Mouse (Mus musculus) kidney, adult 2 months (tissue): ENCODE measurements around the gene Pgp. TPM values are rescaled to one million over a fixed set of nuclear protein-coding genes. Genes with fewer than 3 reads are reported as not detected.

Experiments used
- DNase-seq: peaks from one replicate; pipeline ENCODE4 v3.0.0; 2021
- H3K27ac ChIP-seq: fragments of 200-500 bp; 2 replicates; pipeline ENCODE4 v1.5.1; 2012; ENCODE audit warnings: low read depth, low read length, control low read depth, inconsistent platforms; ENCODE audit not compliant: insufficient read depth
- H3K27me3 ChIP-seq: fragments of 200-500 bp; replicated peaks from 2 replicates; pipeline ENCODE4 v1.6.1; 2012; ENCODE audit warnings: mild to moderate bottlenecking, moderate library complexity, low read length, inconsistent platforms; ENCODE audit not compliant: control insufficient read depth, insufficient read depth
- H3K36me3 ChIP-seq: fragments of 200-500 bp; 2 replicates; pipeline ENCODE4 v1.6.1; 2012; ENCODE audit warnings: mild to moderate bottlenecking, moderate library complexity, low read length, inconsistent platforms; ENCODE audit not compliant: control insufficient read depth, insufficient read depth
- H3K4me1 ChIP-seq: fragments of 200-500 bp; 2 replicates; pipeline ENCODE4 v1.6.1; 2011; ENCODE audit warnings: low read length; ENCODE audit not compliant: control insufficient read depth, insufficient read depth
- H3K4me3 ChIP-seq: fragments of 200-500 bp; 2 replicates; pipeline ENCODE4 v1.5.1; 2011; ENCODE audit warnings: mild to moderate bottlenecking, low read depth, low read length, control low read depth; ENCODE audit not compliant: insufficient read depth
- CTCF ChIP-seq: fragments of 200-500 bp; conservative IDR thresholded peaks from 2 replicates; pipeline ENCODE4 v1.5.1; 2011; ENCODE audit warnings: low read depth, mild to moderate bottlenecking, control low read depth, low read length, moderate library complexity, mixed read lengths; ENCODE audit not compliant: insufficient read depth, insufficient read length
- POLR2A ChIP-seq: fragments of 200-500 bp; IDR thresholded peaks from one replicate; pipeline ENCODE4 v1.6.1; 2011; ENCODE audit warnings: low read depth, low read length, control low read depth
- WGBS: fragments of 180-500 bp; shearing (Covaris S2); methylation state at CpG from one replicate; pipeline ENCODE4 v1.1.7; 2018; 5-methylcytosine and 5-hydroxymethylcytosine counted together
- polyA plus RNA-seq: library from polyadenylated mRNA; depleted of rRNA; stranded (reverse); fragments of >200 nt; gene quantifications from 2 replicates; pipeline ENCODE4 v1.2.3, GENCODE M21; 2012; rRNA removed

The Pgp gene
- polyA plus RNA-seq, 1 experiment, result 38.7 TPM

- H3K4me1 ChIP-seq, result no peaks in the 10 kb centered on the region
- no peaks in the 10 kb centered on the region for H3K36me3 ChIP-seq
- no peak for DNase-seq
- 80% methylated on average over 12 of the region's 12 CpGs for WGBS
- H3K27me3 ChIP-seq, result no peaks in the 10 kb centered on the region
- no peak overlapping the region for H3K27ac ChIP-seq
- H3K4me3 ChIP-seq, result no peak overlapping the region
- TF ChIP-seq CTCF (no peak), POLR2A (no peak)
Measured at GRCm38 (mm10) chr17:24507806-24508460, 37.7 kb downstream of the Pgp start.

DNA sequence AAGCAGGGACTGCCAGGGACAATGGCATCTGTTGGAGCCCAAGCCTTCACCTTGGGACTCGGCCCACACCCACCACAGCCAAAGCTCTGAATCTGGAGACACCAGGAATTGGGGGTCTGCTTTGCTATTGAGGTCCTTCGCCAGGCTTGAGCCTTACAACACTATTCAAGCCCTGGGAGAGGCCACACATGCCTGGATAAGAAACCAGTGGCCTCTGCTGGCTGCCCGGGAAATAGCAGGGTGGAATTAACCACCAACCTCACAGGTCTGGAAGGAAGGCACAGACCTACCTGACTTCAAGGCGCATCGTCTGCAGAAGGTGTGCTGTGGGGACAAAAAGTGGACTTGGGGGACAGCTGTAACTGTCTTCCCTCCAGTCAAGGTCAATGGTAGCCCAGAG, 43.4 kb downstream of the Pgp start:
- H3K4me3 ChIP-seq, result no peak overlapping the region
- no peaks in the 10 kb centered on the region for H3K4me1 ChIP-seq
- H3K27me3 ChIP-seq, result no peaks in the 10 kb centered on the region
- H3K27ac ChIP-seq, result no peak overlapping the region
- H3K36me3 ChIP-seq, result no peaks in the 10 kb centered on the region
- peak; percentile 75 for DNase-seq
- no peak for TF ChIP-seq POLR2A
- TF ChIP-seq CTCF, result peak; percentile 71
- 47% methylated on average over 5 of the region's 5 CpGs for WGBS

DNA sequence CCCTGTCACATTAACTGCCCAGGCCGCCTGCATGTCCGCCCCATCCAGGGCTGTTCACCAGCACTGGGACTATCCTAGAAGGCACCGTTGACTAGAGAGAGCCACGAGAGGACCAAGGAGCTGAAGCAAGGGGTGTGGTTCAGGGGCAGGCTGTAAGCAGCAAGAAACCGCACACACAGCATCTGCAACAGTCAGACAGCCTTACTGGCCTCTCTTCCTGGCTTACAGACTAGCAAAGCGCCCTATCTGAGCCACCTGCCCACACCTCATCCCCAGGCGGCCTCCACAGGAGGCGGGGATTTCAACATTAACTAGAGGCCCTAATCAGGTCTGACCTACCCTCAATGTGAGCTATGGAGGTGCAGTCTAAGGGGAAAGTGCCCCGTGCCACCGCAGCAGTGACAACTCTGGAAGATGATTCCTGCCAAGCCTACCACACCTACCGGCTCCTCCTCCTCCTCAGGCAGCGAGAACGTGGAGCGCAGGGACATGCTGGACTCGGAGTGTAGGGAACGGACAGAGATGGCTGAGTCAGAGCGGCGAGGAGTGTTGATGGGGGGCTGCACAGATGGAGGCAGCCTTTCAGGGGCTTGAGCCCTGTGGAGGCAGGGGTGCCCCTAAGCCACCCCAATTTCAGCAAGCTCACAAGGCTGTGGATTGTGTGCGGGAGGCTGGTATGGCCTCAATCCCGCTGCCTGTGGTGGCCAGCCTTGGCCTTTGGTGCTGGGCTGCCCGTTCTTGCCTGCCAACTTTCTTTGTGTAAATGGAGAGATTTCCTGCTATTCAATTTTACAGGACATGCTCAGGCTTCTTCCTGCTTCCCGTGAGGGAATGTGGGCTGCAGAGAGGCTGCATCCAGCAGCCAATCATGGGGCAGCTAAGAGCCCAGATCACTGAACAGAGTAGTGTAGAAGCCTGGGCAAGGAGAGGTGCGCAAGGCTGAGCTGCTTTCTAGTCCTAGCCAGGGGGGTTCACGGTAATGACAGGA, 44.4 kb downstream of the Pgp start:
- 76% methylated on average over 24 of the region's 24 CpGs for WGBS
- TF ChIP-seq POLR2A (no peak), CTCF (no peak)

GRCm38 (mm10) chr17:24520450-24520849, 50.3 kb downstream of the Pgp start:
- Histone ChIP-seq H3K27ac (no peak overlapping the region), H3K36me3 (no peaks in the 10 kb centered on the region), H3K27me3 (no peaks in the 10 kb centered on the region), H3K4me1 (no peaks in the 10 kb centered on the region), H3K4me3 (no peak overlapping the region)
- no peak for TF ChIP-seq CTCF
- TF ChIP-seq POLR2A, result no peak
- WGBS, result 80% methylated on average over 4 of the region's 4 CpGs
- no peak for DNase-seq

More for the DNA sequence above, 44.4 kb downstream of the Pgp start:
- H3K36me3 ChIP-seq, result no peaks in the 10 kb centered on the region
- no peaks in the 10 kb centered on the region for H3K4me1 ChIP-seq
- H3K27me3 ChIP-seq, result no peaks in the 10 kb centered on the region
- H3K27ac ChIP-seq, result peak overlapping the region; percentile 36; the same call in 1 of the 2 replicates
- peak; percentile 57 for DNase-seq
- peak overlapping the region; percentile 17; the same call in 1 of the 2 replicates for H3K4me3 ChIP-seq

Other genes starting within 250 kb of the Pgp start
- 4.6 and 5.2 TPM in 2 replicates for gene Tedc2, start 249.5 kb upstream of the Pgp start, polyA plus RNA-seq
- 0.56 and 0.61 TPM in 2 replicates for gene Ccnf, start 218.9 kb upstream of the Pgp start, polyA plus RNA-seq
- gene Abca17, start 119.3 kb upstream of the Pgp start, polyA plus RNA-seq, result 0.16 and 0.31 TPM in 2 replicates
- 214 and 230 TPM in 2 replicates for gene Abca3, start 118.4 kb upstream of the Pgp start, polyA plus RNA-seq
- 73.0 and 76.9 TPM in 2 replicates for gene Rnps1, start 55.8 kb upstream of the Pgp start, polyA plus RNA-seq
- gene Eci1, start 43.8 kb upstream of the Pgp start, polyA plus RNA-seq, result 196 and 222 TPM in 2 replicates
- gene Dnase1l2, start 27.3 kb upstream of the Pgp start, polyA plus RNA-seq, result 7.6 and 8.8 TPM in 2 replicates
- 63.7 and 72.8 TPM in 2 replicates for gene E4f1, start 79 bp upstream of the Pgp start, polyA plus RNA-seq
- 0.56 and 0.96 TPM in 2 replicates for gene Bricd5, start 3.5 kb downstream of the Pgp start, polyA plus RNA-seq
- gene Mlst8, start 8.7 kb downstream of the Pgp start, polyA plus RNA-seq, result 26.1 and 32.1 TPM in 2 replicates
- gene Caskin1, start 18.2 kb downstream of the Pgp start, polyA plus RNA-seq, result 0.52 and 0.80 TPM in 2 replicates
- gene Traf7, start 57.5 kb downstream of the Pgp start, polyA plus RNA-seq, result 108 and 124 TPM in 2 replicates
- gene Rab26, start 63.8 kb downstream of the Pgp start, polyA plus RNA-seq, result 0.56 and 0.58 TPM in 2 replicates
- 34.6 and 42.9 TPM in 2 replicates for gene Pkd1, start 79.4 kb downstream of the Pgp start, polyA plus RNA-seq
- gene Tsc2, start 162.2 kb downstream of the Pgp start, polyA plus RNA-seq, result 152 and 174 TPM in 2 replicates
- 13.6 and 15.8 TPM in 2 replicates for gene Nthl1, start 162.3 kb downstream of the Pgp start, polyA plus RNA-seq
- gene Slc9a3r2, start 179.9 kb downstream of the Pgp start, polyA plus RNA-seq, result 111 and 123 TPM in 2 replicates
- not detected in 2 replicates for gene Npw, start 188.1 kb downstream of the Pgp start, polyA plus RNA-seq
- gene Zfp598, start 199.3 kb downstream of the Pgp start, polyA plus RNA-seq, result 44.3 and 57.6 TPM in 2 replicates
- gene Syngr3, start 219.6 kb downstream of the Pgp start, polyA plus RNA-seq, result 1.5 and 2.2 TPM in 2 replicates
- gene Gfer, start 225.8 kb downstream of the Pgp start, polyA plus RNA-seq, result 29.8 and 34.7 TPM in 2 replicates
- 5.6 and 7.1 TPM in 2 replicates for gene Noxo1, start 225.8 kb downstream of the Pgp start, polyA plus RNA-seq
- gene Tbl3, start 237.3 kb downstream of the Pgp start, polyA plus RNA-seq, result 48.6 and 49.4 TPM in 2 replicates
- 0.16 and 0.91 TPM in 2 replicates for gene Rnf151, start 247.7 kb downstream of the Pgp start, polyA plus RNA-seq
- 2,444 and 2,611 TPM in 2 replicates for gene Rps2, start 247.7 kb downstream of the Pgp start, polyA plus RNA-seq